Mouse (Mus musculus) liver, postnatal 0 days (tissue): ENCODE data around the gene Bmp7.

Experiments
- CTCF ChIP-seq: sonication (generic); IDR thresholded peaks from 2 replicates; pipeline ENCODE4 v1.5.1; 2016; ENCODE audit warnings: antibody characterized with exemption, low read depth
- EP300 ChIP-seq: IDR thresholded peaks from 2 replicates; pipeline ENCODE4 v1.6.1; 2016; ENCODE audit warnings: antibody characterized with exemption, low read depth, mild to moderate bottlenecking

DNA sequence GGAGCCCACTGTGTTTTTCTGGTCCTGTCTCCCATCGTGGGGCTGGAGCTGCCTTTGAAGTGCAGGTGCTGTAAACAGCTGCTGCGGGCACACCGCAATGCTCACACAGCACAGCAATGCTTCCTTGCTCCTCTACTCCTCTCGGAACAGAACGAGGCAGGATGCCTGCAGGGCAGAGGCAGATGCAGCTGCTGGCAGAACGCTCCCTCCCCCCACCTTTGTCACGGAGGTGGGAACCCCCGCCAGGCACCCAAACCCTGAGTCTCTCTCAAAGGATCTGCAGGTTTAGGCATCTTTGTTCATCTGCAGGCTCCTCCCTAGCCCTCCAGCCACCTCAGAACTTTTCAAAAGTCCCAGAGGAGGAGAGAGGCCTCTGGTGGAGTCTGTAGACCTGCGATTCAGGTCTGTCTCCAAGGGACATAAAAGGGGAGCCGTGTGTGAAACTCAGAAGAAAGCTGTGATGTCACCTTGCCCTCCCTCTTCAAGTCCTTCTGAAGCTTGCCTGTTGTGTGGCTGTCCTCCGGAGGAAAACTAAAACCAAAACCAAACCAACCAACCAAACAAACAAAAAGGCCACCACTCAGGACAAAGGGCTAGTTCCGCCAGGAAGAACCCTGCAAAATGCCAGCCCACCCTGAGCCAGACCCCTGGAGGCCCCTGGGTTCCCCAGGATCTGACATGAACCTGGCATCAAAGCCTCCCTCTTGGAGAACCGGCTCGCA lies 37.4 kb upstream of the Bmp7 start, which contains the start of gene Spo11:
- TF ChIP-seq CTCF = no peak
- no peak for TF ChIP-seq EP300
